Mouse (Mus musculus) spleen, adult 2 months (tissue): ENCODE measurements around the gene Syt13.

Experiments used
- CTCF ChIP-seq: fragments of 200-500 bp; IDR thresholded peaks from 2 replicates; pipeline ENCODE4 v1.5.1; 2011; ENCODE audit warnings: mild to moderate bottlenecking, inconsistent platforms; ENCODE audit not compliant: insufficient read depth, insufficient read length, insufficient replicate concordance; ENCODE audit errors: extremely low read depth
- POLR2A ChIP-seq: fragments of 200-500 bp; IDR thresholded peaks from 2 replicates; pipeline ENCODE4 v1.6.1; 2011; ENCODE audit warnings: low read depth, low read length, inconsistent platforms

- TF ChIP-seq CTCF, result no peak
- no peak for TF ChIP-seq POLR2A
Observed at GRCm38 (mm10) chr2:92983273-92983620, 68.3 kb downstream of the Syt13 start.
